Mouse (Mus musculus) cortical plate, adult 2 months (tissue): ENCODE measurements at regions not wholly inside any gene's neighbourhood (a gene's known extent, or its start where the extent isn't known, plus 50 kb on each side); places are given as distances from the start of the nearest gene placed in this dataset.

Experiments
- CTCF ChIP-seq: fragments of 200-500 bp; IDR thresholded peaks from 2 replicates; pipeline ENCODE4 v1.5.1; 2011; ENCODE audit warnings: mild to moderate bottlenecking, control low read depth, low read length; ENCODE audit not compliant: insufficient read depth; ENCODE audit errors: extremely low read depth
- POLR2A ChIP-seq: fragments of 200-500 bp; IDR thresholded peaks from 2 replicates; pipeline ENCODE4 v1.6.1; 2011; ENCODE audit warnings: mild to moderate bottlenecking, low read length, control low read depth; ENCODE audit not compliant: insufficient read depth; ENCODE audit errors: extremely low read depth

DNA sequence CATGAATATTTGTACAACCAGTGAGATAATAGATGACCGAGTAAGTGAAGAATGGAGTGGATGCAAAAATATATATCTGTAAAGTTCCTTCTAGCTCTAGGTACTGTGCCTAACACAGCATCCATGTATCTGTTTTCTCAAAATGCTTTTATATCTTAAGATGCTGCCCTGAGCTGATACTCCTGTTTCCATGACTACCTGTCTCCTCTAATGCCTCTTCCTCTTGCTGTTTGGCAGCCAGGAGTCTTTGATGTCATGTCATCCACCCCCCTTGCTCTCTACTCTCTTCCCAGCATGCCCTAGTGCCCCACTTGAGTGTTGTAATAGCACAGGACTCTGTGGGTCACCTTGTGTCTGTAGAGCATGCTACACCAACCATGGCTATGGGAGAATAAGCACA, 95.2 kb upstream of the Id4 start:
- TF ChIP-seq CTCF: no peak
- no peak for TF ChIP-seq POLR2A
